Mouse (Mus musculus) adrenal gland, postnatal 14 days (tissue): ENCODE results near the gene Rhot1. TPM values are rescaled to one million over a fixed set of nuclear protein-coding genes. Genes with fewer than 3 reads are reported as not detected.
"Not testable (repeated sequence)": the region's sequence is repeated elsewhere in the genome, so short reads cannot be mapped to it uniquely, and the experiment has no call there.

Source experiments
- DNase-seq: peaks from one replicate; pipeline ENCODE4 v3.0.0; 2021; ENCODE audit warnings: mixed read lengths
- long read RNA-seq, 2 experiments: library from polyadenylated mRNA; stranded (forward); transcript quantifications; one replicate each; pipeline ENCODE4 v2.0.0; 2021
- total RNA-seq: library from RNA; stranded (reverse); gene quantifications from 2 replicates; pipeline ENCODE4 v1.2.3, GENCODE M21; 2021

Rhot1 gene
- 66.5 and 69.1 TPM in 2 replicates for total RNA-seq
- long read RNA-seq, experiment 1, full-length matches to known transcripts: 111 of 134 reads
- long read RNA-seq, experiment 1, partial matches to known transcripts: 9 of 134 reads
- long read RNA-seq, experiment 1, other reads (novel, unspliced or antisense): 14 of 134 reads
- long read RNA-seq, experiment 2, full-length matches to known transcripts: 75 of 88 reads
- long read RNA-seq, experiment 2, partial matches to known transcripts: 6 of 88 reads
- long read RNA-seq, experiment 2, other reads (novel, unspliced or antisense): 7 of 88 reads

DNA sequence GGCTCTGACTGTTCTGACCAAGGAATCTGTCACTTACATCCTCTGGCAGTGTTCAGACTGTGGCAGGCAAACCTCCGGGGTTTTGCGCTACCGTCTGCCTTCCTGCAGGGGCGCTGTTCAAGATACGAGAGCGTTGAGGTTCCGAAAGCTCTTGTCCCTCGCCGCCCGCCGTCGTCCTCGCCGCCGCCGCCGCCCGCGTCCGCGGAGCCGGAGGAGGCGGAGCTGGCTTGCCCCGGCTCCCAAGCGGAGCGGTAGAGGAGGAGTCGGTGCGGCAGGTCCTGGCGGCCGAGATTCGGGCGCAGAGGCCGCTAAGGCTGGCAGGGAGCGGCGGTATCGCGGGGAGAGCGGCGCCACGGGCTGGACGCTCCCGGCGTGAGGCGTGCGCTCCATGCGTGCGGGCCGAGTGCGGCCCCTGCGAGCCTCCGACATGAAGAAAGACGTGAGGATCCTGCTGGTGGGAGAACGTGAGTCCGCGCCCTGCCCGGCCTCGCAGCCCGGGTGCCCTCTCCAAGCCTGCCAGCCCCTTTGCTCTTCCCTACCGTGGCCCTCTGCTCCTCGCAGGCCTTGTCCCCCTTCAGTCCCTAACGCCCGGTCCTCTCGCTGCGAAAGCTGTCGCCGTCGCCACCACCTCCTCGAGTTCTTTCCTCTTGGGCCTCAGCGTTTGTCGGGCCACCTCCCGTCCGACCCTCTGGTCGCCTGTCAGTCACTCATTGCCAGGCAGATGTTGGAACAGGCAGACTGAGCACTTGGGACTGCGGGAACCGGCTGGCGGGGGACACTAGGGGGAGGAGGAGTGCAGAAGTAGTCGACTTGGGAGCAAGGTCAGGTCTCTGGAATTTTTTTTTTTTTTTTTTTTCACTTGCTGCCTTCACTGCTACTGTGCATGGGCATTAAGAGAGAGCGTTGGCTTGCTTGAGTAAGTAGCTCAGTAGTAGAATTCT, at the start of gene Rhot1:
Gene Rhot1, plus strand, starts transcription at position 160 of the 941 bp plus-strand sequence.
- peak; percentile 98 for DNase-seq

DNA sequence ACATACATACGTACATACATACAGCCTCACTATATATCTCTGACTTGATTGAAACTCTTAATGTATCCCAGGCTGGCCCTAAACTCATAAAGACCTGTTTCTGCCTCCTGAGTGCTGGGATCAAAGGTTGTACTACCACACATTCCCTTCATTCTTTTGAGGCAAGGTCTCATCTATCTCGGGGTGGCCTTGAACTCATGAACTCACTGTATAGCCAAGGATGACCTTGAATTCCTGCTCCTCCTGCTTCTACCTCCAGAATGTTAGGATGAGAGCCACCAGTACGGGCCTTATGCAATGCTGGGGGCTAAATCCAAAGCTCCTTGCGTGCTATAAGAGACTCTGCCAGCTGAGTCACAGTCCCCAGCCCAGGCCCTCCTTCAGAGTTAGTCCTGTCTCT, 47.8 kb upstream of the Rhot1 start:
- no peak for DNase-seq

DNA sequence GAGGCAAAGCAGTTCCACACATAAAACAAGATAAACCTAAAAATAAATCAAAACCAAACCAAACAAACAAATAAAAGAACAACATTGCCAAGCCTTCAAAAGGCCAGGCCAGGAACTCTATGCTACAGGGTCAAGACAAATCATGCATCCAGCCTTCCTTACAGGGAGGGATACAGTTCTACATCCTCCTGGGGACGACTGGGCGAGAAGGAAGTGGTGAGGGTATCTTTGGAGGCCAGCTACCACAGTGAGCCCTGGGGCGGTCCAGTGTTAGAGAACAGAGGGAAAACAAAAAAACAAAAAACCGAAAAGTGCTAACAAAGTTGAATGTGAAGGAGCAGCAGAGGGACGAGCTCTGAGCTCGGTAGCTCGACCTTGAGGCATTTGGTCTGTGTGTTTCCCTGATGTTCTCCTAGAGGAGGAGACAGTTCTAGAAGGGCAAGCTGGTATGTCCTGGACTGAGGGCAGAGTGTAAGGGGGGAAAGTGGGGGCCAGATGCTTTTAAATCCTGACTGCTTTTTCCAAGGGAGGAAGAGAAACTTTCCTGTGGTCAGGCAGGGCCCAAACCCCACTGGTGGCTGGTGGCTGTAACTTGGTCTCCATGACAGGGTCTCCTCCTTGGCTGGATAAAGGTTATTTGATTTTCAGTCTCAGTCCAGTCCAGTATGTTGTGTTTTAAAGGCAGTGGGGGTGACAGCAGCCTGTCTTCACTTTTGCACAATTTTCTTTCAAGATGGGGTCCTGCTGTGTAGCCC, 45.3 kb upstream of the Rhot1 start:
- DNase-seq: no peak

GRCm38 (mm10) chr11:80164224-80164623, 44.6 kb upstream of the Rhot1 start:
- DNase-seq: no peak

DNA sequence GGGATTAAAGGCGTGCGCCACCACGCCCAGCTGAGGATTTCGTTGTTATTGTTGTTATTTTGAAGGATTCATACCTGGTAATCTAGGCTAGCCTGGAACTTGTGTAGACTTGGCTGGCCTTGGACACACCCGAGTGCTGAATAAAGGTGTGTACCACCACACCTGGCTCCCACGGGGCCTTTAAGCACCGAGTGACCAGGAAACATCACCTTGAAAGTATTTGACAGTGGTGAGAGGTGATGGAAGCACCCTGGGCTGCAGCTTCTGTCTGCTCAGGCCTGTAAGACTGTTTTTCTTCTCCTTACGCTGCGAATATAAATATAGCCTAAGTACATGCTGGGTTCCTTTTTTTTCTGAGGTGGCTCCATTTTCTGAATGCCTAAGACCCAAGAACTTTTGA, 40.7 kb upstream of the Rhot1 start:
- no peak for DNase-seq

GRCm38 (mm10) chr11:80168611-80169249, 40.1 kb upstream of the Rhot1 start:
- DNase-seq: no peak

- DNase-seq: no peak
These were observed 39.2 kb upstream of the Rhot1 start for GRCm38 (mm10) chr11:80169629-80170028.

- DNase-seq: no peak
These were observed 38.5 kb upstream of the Rhot1 start for GRCm38 (mm10) chr11:80170351-80170750.

DNA sequence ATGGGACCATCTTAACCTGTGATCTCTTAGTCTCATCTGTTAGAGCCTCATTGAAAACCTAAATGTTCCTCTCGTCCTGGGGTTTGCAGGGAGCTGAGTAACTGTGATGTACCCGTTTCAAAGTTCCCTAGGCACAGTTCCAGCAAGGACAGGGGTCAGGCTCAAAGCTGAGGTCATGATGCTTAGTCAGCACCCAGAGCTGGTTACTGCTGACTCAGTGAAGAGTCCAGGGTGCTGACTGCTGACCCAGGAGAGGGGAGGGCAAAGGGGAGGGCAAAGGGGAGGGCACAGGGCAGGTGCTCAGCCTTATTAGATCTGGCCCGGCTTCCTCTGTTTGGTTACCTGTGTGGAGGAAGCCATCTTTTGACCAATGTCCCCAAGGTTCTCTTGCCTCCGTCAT, 36.9 kb upstream of the Rhot1 start:
- peak; percentile 76 for DNase-seq

DNA sequence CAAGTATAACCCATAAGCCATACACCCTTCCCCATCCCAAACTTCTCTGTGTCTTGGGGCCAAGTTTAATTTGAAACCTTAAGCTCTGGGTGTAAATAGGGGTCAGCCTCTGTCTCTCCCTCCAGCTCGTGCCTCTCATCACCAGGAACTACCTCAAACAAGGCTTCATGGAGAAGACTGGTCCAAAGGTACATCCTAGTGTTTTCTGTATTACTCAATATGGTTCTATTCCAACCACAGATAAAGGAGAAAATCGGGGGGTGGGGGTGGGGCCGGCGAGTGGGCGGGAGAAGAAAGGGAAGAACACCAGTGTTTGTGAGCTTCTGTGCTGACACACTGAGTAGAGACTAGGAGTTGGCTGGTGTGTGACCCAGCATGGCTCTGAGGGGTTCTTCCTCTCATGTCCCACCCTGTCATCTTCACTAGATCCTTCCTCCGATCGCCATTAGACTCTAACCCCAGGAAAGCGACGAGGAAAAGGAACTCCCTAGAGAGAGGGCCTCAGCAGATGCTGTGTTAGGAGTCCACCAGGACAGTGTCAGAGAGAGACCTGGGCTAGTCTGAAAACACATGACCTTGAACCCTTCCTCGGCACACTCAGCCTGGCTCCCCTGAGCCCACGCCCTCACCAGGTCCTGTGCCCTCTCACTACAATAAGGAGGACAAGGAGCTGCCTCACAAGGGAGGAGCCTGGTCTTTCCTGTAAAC, 34.7 kb upstream of the Rhot1 start:
- no peak for DNase-seq

GRCm38 (mm10) chr11:80176911-80177895, 31.6 kb upstream of the Rhot1 start:
- peak; percentile 32 for DNase-seq

- DNase-seq: no peak
These were observed 30.5 kb upstream of the Rhot1 start for GRCm38 (mm10) chr11:80178316-80178715.

DNA sequence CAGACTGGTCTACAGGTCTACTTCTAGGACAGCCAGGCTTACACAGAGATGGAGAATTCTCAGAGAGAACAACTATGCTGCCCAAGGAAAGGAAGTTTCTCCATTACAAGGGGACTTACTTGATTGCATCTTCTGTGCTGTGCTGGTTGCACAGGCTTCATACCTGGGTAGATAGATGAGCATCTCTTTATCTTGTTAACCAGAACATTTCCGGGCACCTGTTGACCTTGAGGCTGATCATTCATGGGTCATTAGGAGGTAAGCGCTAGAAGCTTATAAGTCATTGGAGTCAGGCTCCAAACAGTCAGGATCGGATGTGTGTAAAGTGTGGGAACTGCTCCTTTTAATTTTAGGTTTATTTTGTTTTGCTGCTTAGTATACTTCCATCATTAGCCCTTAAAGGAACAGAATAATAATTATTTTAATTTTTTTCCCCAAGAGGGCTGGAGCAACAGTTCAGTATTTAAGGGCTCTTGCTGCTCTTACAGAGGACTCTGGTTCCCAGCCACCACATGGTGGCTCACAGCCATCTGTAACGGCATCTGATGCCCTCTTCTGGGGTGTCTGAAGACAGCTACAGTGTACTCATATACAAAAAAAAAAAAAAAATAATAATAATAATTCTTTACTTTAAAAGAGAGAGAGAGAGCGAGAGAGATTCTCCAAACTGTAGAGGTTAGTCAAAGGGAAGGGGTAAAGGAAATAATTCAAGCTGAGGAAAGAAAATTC, 27.6 kb upstream of the Rhot1 start:
- DNase-seq: no peak

- DNase-seq: not testable (repeated sequence)
These were observed 25.6 kb upstream of the Rhot1 start for GRCm38 (mm10) chr11:80183054-80183704.

GRCm38 (mm10) chr11:80183705-80184255, 25.0 kb upstream of the Rhot1 start, which contains the start of gene Rnf135:
Rnf135 (plus strand) TSS chr11:80183851.
- peak; percentile 96 for DNase-seq

- DNase-seq: no peak
These were observed 24.2 kb upstream of the Rhot1 start for GRCm38 (mm10) chr11:80184531-80185071.

- not testable (repeated sequence) for DNase-seq
These were observed 23.3 kb upstream of the Rhot1 start for GRCm38 (mm10) chr11:80185441-80185976.

- DNase-seq: no peak
These were observed 18.5 kb upstream of the Rhot1 start for GRCm38 (mm10) chr11:80190280-80190679.
